Mouse (Mus musculus) ES-E14 (cell line): ENCODE data around the gene Ttc21b. TPM values are rescaled to one million over a fixed set of nuclear protein-coding genes. Genes with fewer than 3 reads are reported as not detected.

Experiments used
- DNase-seq: peaks from one replicate; pipeline ENCODE4 v3.0.0-alpha.2; 2013; ENCODE audit warnings: low read depth, low spot score
- H3K27ac ChIP-seq: 2 replicates; pipeline ENCODE4 v1.5.1; 2012; ENCODE audit warnings: low read depth, mild to moderate bottlenecking, low read length, moderate library complexity, mixed read lengths; ENCODE audit not compliant: poor library complexity, insufficient read depth, severe bottlenecking
- H3K36me3 ChIP-seq: 2 replicates; pipeline ENCODE4 v1.6.1; 2012; ENCODE audit warnings: mild to moderate bottlenecking, low read length, moderate library complexity, mixed read lengths; ENCODE audit not compliant: control insufficient read depth, poor library complexity, insufficient read depth, severe bottlenecking
- H3K4me1 ChIP-seq, 2 experiments: fragments of 150-350 bp in 1 of 2; sonication (generic) in 1 of 2; 2 replicates each; pipeline ENCODE4 v1.6.1; 2012; ENCODE audit warnings: low read length in 2 of 2, mild to moderate bottlenecking in 1 of 2, mixed read lengths in 1 of 2; ENCODE audit not compliant: control insufficient read depth in 2 of 2, insufficient read depth in 2 of 2, poor library complexity in 1 of 2
- H3K4me3 ChIP-seq, 2 experiments: fragments of 150-350 bp in 1 of 2; sonication (generic) in 1 of 2; 2 replicates each; pipeline ENCODE4 v1.5.1; 2012; ENCODE audit warnings: low read length in 2 of 2, low read depth in 1 of 2, mild to moderate bottlenecking in 1 of 2, mixed read lengths in 1 of 2; ENCODE audit not compliant: insufficient read depth in 1 of 2, poor library complexity in 1 of 2, severe bottlenecking in 1 of 2
- H3K9ac ChIP-seq: 2 replicates; pipeline ENCODE4 v1.6.1; 2012; ENCODE audit warnings: low read depth, mild to moderate bottlenecking, low read length, mixed read lengths; ENCODE audit not compliant: poor library complexity, insufficient read depth, severe bottlenecking
- H3K9me3 ChIP-seq: fragments of 150-350 bp; sonication (generic); 2 replicates; pipeline ENCODE4 v1.6.1; 2012; ENCODE audit warnings: low read depth, mild to moderate bottlenecking, low read length; ENCODE audit not compliant: control insufficient read depth, insufficient read depth
- CHD2 ChIP-seq: IDR thresholded peaks from 2 replicates; pipeline ENCODE4 v1.6.1; 2014; ENCODE audit warnings: mild to moderate bottlenecking, low read depth, low read length, inconsistent platforms
- HCFC1 ChIP-seq: IDR thresholded peaks from 2 replicates; pipeline ENCODE4 v1.6.1; 2012; ENCODE audit warnings: low read length, inconsistent platforms, borderline replicate concordance; ENCODE audit not compliant: insufficient read depth
- MAFK ChIP-seq: IDR thresholded peaks from 2 replicates; pipeline ENCODE4 v1.6.1; 2014; ENCODE audit warnings: mild to moderate bottlenecking, low read depth, low read length, inconsistent platforms; ENCODE audit not compliant: insufficient read depth
- ZC3H11A ChIP-seq: IDR thresholded peaks from 2 replicates; pipeline ENCODE4 v1.6.1; 2012; ENCODE audit warnings: low read depth, mild to moderate bottlenecking, inconsistent platforms, low read length, borderline replicate concordance
- ZNF384 ChIP-seq: IDR thresholded peaks from 2 replicates; pipeline ENCODE4 v1.6.1; 2012; ENCODE audit warnings: low read depth, low read length, inconsistent platforms
- in situ Hi-C, 2 experiments: fragments of 600-800 bp; cut with MboI; formaldehyde crosslinking; loops; one replicate each; pipeline ENCODE4 v1.15.1; 2025; ENCODE audit warnings: low sequenced_read_pairs in 2 of 2, inconsistent platforms in 1 of 2; ENCODE audit not compliant: unreplicated experiment in 2 of 2
- total RNA-seq: library from RNA; depleted of rRNA; stranded (reverse); fragments of 300-350 nt; gene quantifications from 2 replicates; pipeline ENCODE4 v1.2.3, GENCODE M21; 2012

Ttc21b gene
- total RNA-seq, 1 experiment = 4.7 TPM

DNA sequence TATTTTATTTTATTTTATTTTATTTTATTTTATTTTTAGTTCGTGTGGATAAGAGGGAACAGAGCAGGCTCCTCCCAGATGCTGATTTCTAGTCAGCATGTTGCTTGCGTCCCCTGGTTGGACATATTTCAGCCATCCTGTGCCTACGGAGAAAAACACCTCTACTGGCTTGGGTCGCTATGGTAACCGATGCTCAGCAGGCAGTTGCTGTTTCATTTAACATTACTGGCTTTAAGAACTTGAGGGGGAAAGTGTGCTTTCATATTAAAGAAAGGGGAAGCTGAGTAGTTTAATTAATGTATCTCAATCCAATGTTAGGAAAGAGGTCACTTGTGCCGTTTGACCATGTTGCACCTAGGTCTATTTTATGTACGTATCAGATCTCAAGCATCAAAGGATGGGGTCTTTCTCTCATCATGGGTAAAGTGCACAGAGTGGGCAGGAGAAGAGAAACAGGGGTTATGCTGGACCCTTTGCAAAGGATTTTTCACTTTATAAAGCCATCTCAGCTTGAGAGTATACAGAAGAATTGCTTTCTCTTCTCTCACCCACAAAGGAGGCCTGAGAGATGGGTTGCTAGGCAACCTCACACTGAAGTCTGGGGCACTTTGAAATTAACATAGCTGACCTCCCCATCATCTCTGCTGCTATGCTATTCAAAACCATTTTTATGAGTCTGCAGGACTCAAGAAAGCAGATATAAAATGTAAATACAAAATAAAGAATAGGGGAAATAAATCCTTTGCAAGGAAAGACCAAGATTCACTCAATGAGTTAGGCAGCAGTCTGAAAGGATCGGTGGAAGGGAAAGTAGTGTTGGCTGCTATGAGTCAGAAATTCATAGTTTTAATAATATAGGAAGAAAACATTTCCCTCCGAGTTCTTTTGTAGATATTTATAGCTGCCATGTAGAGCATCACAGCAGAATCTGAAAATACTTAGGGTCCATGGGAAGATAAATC lies 78.2 kb downstream of the Ttc21b start:
- DNase-seq = no peak
- no peak overlapping the region for H3K27ac ChIP-seq
- TF ChIP-seq ZC3H11A (no peak), ZNF384 (no peak), HCFC1 (no peak), MAFK (no peak), CHD2 (no peak)
- no peaks in the 10 kb centered on the region for H3K9me3 ChIP-seq
- in situ Hi-C loops = no loop called here
- H3K4me3 ChIP-seq = no peak overlapping the region
- no peaks in the 10 kb centered on the region for H3K36me3 ChIP-seq
- H3K4me1 ChIP-seq = no peaks in the 10 kb centered on the region
- no peak overlapping the region for H3K9ac ChIP-seq

DNA sequence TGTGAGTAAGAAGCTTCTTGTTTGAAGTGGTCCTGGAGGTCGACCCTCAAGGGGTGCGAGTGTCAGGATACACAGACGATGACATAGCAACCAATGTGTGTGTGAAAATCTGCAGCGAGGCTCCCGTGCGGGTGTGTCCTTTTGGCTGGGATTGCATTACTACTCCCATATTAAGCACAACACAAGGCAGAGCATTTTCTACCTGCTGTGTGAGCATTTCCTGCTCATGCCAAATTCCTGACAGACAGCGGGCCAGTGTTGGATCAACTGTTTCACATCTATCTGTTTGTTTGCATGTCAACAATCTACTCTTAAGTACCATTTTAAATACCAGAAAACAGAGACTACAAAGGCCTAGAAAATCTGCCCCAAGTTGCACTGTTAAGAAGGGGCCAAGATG lies 79.4 kb downstream of the Ttc21b start:
- no peak for DNase-seq
- Histone ChIP-seq H3K36me3 (no peaks in the 10 kb centered on the region), H3K27ac (no peak overlapping the region), H3K9me3 (no peaks in the 10 kb centered on the region), H3K4me3 (no peak overlapping the region), H3K9ac (no peak overlapping the region), H3K4me1 (no peaks in the 10 kb centered on the region)
- TF ChIP-seq HCFC1 (no peak), ZNF384 (no peak), CHD2 (no peak), ZC3H11A (no peak), MAFK (no peak)
- in situ Hi-C loops = no loop called here

DNA sequence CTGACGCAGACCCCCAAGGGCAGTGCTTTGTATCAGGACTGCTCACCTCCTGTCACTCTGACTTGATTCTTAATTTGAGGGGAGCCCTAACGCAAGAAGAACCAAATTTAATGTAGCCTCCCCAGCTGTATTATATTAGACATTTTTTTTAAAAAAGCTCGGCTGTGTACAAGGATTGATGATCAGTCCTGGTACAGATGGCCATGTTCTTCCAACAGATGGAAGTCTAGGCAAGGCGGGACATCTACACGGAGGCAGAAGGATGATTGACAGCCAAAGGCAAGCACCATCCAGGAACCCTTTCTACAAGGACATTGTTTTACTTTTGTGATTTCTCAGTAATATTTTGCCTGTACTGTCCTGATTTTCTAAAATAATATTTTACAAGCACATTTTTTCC lies 83.3 kb downstream of the Ttc21b start:
- Histone ChIP-seq H3K9ac (no peak overlapping the region), H3K27ac (no peak overlapping the region), H3K9me3 (no peaks in the 10 kb centered on the region), H3K36me3 (no peaks in the 10 kb centered on the region), H3K4me1 (no peaks in the 10 kb centered on the region), H3K4me3 (no peak overlapping the region)
- in situ Hi-C loops = no loop called here
- no peak for DNase-seq
- TF ChIP-seq CHD2 (no peak), MAFK (no peak), ZC3H11A (no peak), ZNF384 (no peak), HCFC1 (no peak)

DNA sequence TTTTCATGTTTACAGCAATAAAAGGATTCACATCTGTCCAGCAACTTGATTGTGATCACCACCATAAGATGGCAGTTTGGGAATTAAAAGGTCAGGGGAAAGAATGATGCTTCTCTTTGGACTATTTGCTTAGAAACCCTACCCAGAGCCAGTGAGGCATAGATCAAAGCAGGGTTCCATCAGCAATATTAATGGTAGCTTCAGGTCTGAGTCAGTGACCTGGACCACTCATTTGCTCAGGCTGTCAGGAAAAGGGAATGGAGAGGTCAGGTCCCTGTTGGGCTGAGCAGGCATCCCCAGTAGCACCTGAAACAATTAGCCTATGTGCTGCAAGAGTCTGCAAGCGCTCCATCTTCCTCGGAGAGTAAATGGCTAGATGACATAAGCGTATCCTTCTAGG lies 84.8 kb downstream of the Ttc21b start:
- H3K27ac ChIP-seq = no peak overlapping the region
- no peak overlapping the region for H3K4me3 ChIP-seq
- no peak for DNase-seq
- H3K9me3 ChIP-seq = no peaks in the 10 kb centered on the region
- no peaks in the 10 kb centered on the region for H3K36me3 ChIP-seq
- H3K9ac ChIP-seq = no peak overlapping the region
- in situ Hi-C loops = no loop called here
- H3K4me1 ChIP-seq = no peaks in the 10 kb centered on the region
- TF ChIP-seq MAFK (no peak), HCFC1 (no peak), ZNF384 (no peak), ZC3H11A (no peak), CHD2 (no peak)
